Mouse (Mus musculus): Measurements from ENCODE around the gene Akap1. TPM values are rescaled to one million over a fixed set of nuclear protein-coding genes. Genes with fewer than 3 reads are reported as not detected.

Gene Akap1
- total RNA-seq, 2 experiments from 2014 or later = 117 to 139 TPM

GRCm38 (mm10) chr11:88848590-88848989, 15.8 kb downstream of the Akap1 start:
- intact Hi-C loops (cut with DNase I) = loop anchor here (1.0 to 5.0 kb wide), 3 partner anchors 59 to 124 kb away; partner anchors contain the start of genes Coil and Scpep1
- DNase-seq = peak; percentile 71

- intact Hi-C loops (cut with DNase I) = loop anchor here (1.0 to 5.0 kb wide), 3 partner anchors 60 to 125 kb away; partner anchors contain the start of genes Coil and Scpep1
- no peak for DNase-seq
These were observed 16.9 kb downstream of the Akap1 start for GRCm38 (mm10) chr11:88847281-88848006.

- DNase-seq = no peak
- intact Hi-C loops (cut with DNase I) = no loop called here
These were observed 20.0 kb downstream of the Akap1 start for GRCm38 (mm10) chr11:88844384-88844783.

GRCm38 (mm10) chr11:88843305-88843704, 21.1 kb downstream of the Akap1 start:
- DNase-seq = no peak
- intact Hi-C loops (cut with DNase I) = no loop called here

GRCm38 (mm10) chr11:88842315-88842975, 21.9 kb downstream of the Akap1 start:
- intact Hi-C loops (cut with DNase I) = no loop called here
- DNase-seq = no peak

- intact Hi-C loops (cut with DNase I) = no loop called here
- peak in 1 of 2 experiments; percentile 43 for DNase-seq
These were observed 23.0 kb downstream of the Akap1 start for GRCm38 (mm10) chr11:88841406-88841805.

GRCm38 (mm10) chr11:88840724-88841350, 23.5 kb downstream of the Akap1 start:
- intact Hi-C loops (cut with DNase I) = no loop called here
- DNase-seq = no peak

GRCm38 (mm10) chr11:88840292-88840691, 24.1 kb downstream of the Akap1 start:
- no peak for DNase-seq
- intact Hi-C loops (cut with DNase I) = no loop called here

GRCm38 (mm10) chr11:88839379-88839778, 25.0 kb downstream of the Akap1 start:
- no peak for DNase-seq
- intact Hi-C loops (cut with DNase I) = no loop called here

GRCm38 (mm10) chr11:88838630-88839029, 25.8 kb downstream of the Akap1 start:
- no peak for DNase-seq
- intact Hi-C loops (cut with DNase I) = no loop called here

GRCm38 (mm10) chr11:88834606-88835005, 29.8 kb downstream of the Akap1 start:
- DNase-seq = no peak
- intact Hi-C loops (cut with DNase I) = no loop called here

GRCm38 (mm10) chr11:88834134-88834533, 30.3 kb downstream of the Akap1 start:
- DNase-seq = no peak
- intact Hi-C loops (cut with DNase I) = no loop called here

- intact Hi-C loops (cut with DNase I) = no loop called here
- no peak for DNase-seq
These were observed 31.3 kb downstream of the Akap1 start for GRCm38 (mm10) chr11:88833099-88833498.

- DNase-seq = no peak
- intact Hi-C loops (cut with DNase I) = no loop called here
These were observed 34.1 kb downstream of the Akap1 start for GRCm38 (mm10) chr11:88830257-88830804.

- no peak for DNase-seq
- intact Hi-C loops (cut with DNase I) = no loop called here
These were observed 35.9 kb downstream of the Akap1 start for GRCm38 (mm10) chr11:88828528-88828927.

GRCm38 (mm10) chr11:88825909-88826308, 38.5 kb downstream of the Akap1 start:
- no peak for DNase-seq
- intact Hi-C loops (cut with DNase I) = no loop called here

GRCm38 (mm10) chr11:88822991-88823390, 41.4 kb downstream of the Akap1 start:
- DNase-seq = peak; percentile 61 to 73
- intact Hi-C loops (cut with DNase I) = loop anchor here (1.0 to 5.0 kb wide), 7 partner anchors 94 to 856 kb away; no protein-coding TSS in a partner anchor

GRCm38 (mm10) chr11:88822526-88822925, 41.9 kb downstream of the Akap1 start:
- no peak for DNase-seq
- intact Hi-C loops (cut with DNase I) = loop anchor here (2.0 to 5.0 kb wide), 4 partner anchors 94 to 855 kb away; no protein-coding TSS in a partner anchor

GRCm38 (mm10) chr11:88820742-88821576, 43.4 kb downstream of the Akap1 start:
- DNase-seq = no peak
- intact Hi-C loops (cut with DNase I) = loop anchor here (2.0 to 5.0 kb wide), 4 partner anchors 266 to 854 kb away; no protein-coding TSS in a partner anchor

- intact Hi-C loops (cut with DNase I) = loop anchor here (2.0 to 5.0 kb wide), 4 partner anchors 265 to 853 kb away; no protein-coding TSS in a partner anchor
- no peak for DNase-seq
These were observed 44.1 kb downstream of the Akap1 start for GRCm38 (mm10) chr11:88820253-88820652.
